Mouse (Mus musculus) forebrain, embryonic 14.5 days (tissue): ENCODE measurements around the gene Mpv17l. TPM values are rescaled to one million over a fixed set of nuclear protein-coding genes. Genes with fewer than 3 reads are reported as not detected.
"Not testable (repeated sequence)": the region's sequence is repeated elsewhere in the genome, so short reads cannot be mapped to it uniquely, and the experiment has no call there.

Experiments
- ATAC-seq: fragments of 200-750 bp; cut with Nextera tagmentation; 2 replicates; pipeline ENCODE4 v1.8.0; 2017; ENCODE audit warnings: mild to moderate bottlenecking, moderate library complexity
- DNase-seq: peaks from one replicate; pipeline ENCODE4 v3.0.0-alpha.2; 2015; ENCODE audit warnings: low spot score
- H3K27ac ChIP-seq: fragments of 300-500 bp; sonication (generic); 2 replicates; pipeline ENCODE4 v1.5.1; 2014; ENCODE audit warnings: low read depth, mild to moderate bottlenecking, control low read depth, low read length, moderate library complexity
- H3K27me3 ChIP-seq: fragments of 300-500 bp; sonication (generic); replicated peaks from 2 replicates; pipeline ENCODE4 v1.6.1; 2014; ENCODE audit warnings: low read length, control low read depth, mixed read lengths; ENCODE audit not compliant: control insufficient read depth, insufficient read depth
- H3K36me3 ChIP-seq: fragments of 300-500 bp; sonication (generic); 2 replicates; pipeline ENCODE4 v1.6.1; 2014; ENCODE audit warnings: low read length, control low read depth; ENCODE audit not compliant: control insufficient read depth, insufficient read depth
- H3K4me1 ChIP-seq: fragments of 300-500 bp; sonication (generic); 2 replicates; pipeline ENCODE4 v1.6.1; 2014; ENCODE audit warnings: antibody characterized with exemption, low read length, control low read depth; ENCODE audit not compliant: control insufficient read depth, insufficient read depth
- H3K4me2 ChIP-seq: fragments of 300-500 bp; sonication (generic); 2 replicates; pipeline ENCODE4 v1.6.1; 2014; ENCODE audit warnings: mild to moderate bottlenecking, control low read depth, low read length
- H3K4me3 ChIP-seq: fragments of 300-500 bp; sonication (generic); 2 replicates; pipeline ENCODE4 v1.5.1; 2014; ENCODE audit warnings: low read depth, low read length, control low read depth
- H3K9ac ChIP-seq: fragments of 300-500 bp; sonication (generic); 2 replicates; pipeline ENCODE4 v1.6.1; 2014; ENCODE audit warnings: mild to moderate bottlenecking, low read length, control low read depth, moderate library complexity
- H3K9me3 ChIP-seq: fragments of 300-500 bp; sonication (generic); replicated peaks from 2 replicates; pipeline ENCODE4 v1.6.1; 2016; ENCODE audit warnings: low read length, control low read depth, mixed read lengths; ENCODE audit not compliant: control insufficient read depth
- WGBS: fragments of 180-500 bp; shearing (Covaris S2); extraction: QIAGEN DNeasy Blood & Tissue Kit; methylation state at CpG from one replicate; pipeline ENCODE4 v1.1.7; 2014; 5-methylcytosine and 5-hydroxymethylcytosine counted together
- polyA plus RNA-seq: library from polyadenylated mRNA; unstranded; fragments of >200 nt; fragmentation: Nextera tagmentation; extraction: Ambion mirVana; gene quantifications from 2 replicates; pipeline ENCODE4 v1.2.1, GENCODE M21; 2014

The Mpv17l gene
- polyA plus RNA-seq, 1 experiment from 2014 or later: 12.1 TPM

GRCm38 (mm10) chr16:13945153-13945552 is 42.2 kb downstream of the Mpv17l start:
- Histone ChIP-seq H3K9me3 (no peaks in the 10 kb centered on the region), H3K27me3 (peaks cover 4% of the 10 kb centered on the region; the same call in 1 of the 2 replicates), H3K4me3 (no peak overlapping the region), H3K4me2 (no peak overlapping the region), H3K4me1 (peaks cover 6% of the 10 kb centered on the region; the same call in 1 of the 2 replicates), H3K27ac (no peak overlapping the region), H3K9ac (no peak overlapping the region), H3K36me3 (no peaks in the 10 kb centered on the region)
- ATAC-seq (no peak), DNase-seq (no peak)
- WGBS: 77% methylated on average over 4 of the region's 4 CpGs

GRCm38 (mm10) chr16:13946306-13946705 is 43.3 kb downstream of the Mpv17l start:
- H3K4me1 ChIP-seq: peaks cover 2% of the 10 kb centered on the region; the same call in 1 of the 2 replicates
- no peak for ATAC-seq
- WGBS: 82% methylated on average over 1 of the region's 1 CpGs
- H3K9ac ChIP-seq: no peak overlapping the region
- no peak overlapping the region for H3K27ac ChIP-seq
- H3K9me3 ChIP-seq: no peaks in the 10 kb centered on the region
- H3K27me3 ChIP-seq: peaks cover 3% of the 10 kb centered on the region; the same call in 1 of the 2 replicates
- H3K36me3 ChIP-seq: no peaks in the 10 kb centered on the region
- no peak overlapping the region for H3K4me3 ChIP-seq
- no peak for DNase-seq
- no peak overlapping the region for H3K4me2 ChIP-seq

GRCm38 (mm10) chr16:13951245-13951644 is 48.3 kb downstream of the Mpv17l start:
- no peaks in the 10 kb centered on the region for H3K9me3 ChIP-seq
- no peaks in the 10 kb centered on the region for H3K4me1 ChIP-seq
- H3K36me3 ChIP-seq: no peaks in the 10 kb centered on the region
- H3K4me3 ChIP-seq: no peak overlapping the region
- 68% methylated on average over 3 of the region's 3 CpGs for WGBS
- no peaks in the 10 kb centered on the region for H3K27me3 ChIP-seq
- no peak overlapping the region for H3K27ac ChIP-seq
- H3K4me2 ChIP-seq: no peak overlapping the region
- ATAC-seq (no peak), DNase-seq (no peak)
- no peak overlapping the region for H3K9ac ChIP-seq

- Histone ChIP-seq H3K4me1 (no peaks in the 10 kb centered on the region), H3K9ac (no peak overlapping the region), H3K27ac (no peak overlapping the region), H3K4me2 (no peak overlapping the region), H3K27me3 (no peaks in the 10 kb centered on the region), H3K4me3 (no peak overlapping the region), H3K9me3 (no peaks in the 10 kb centered on the region), H3K36me3 (no peaks in the 10 kb centered on the region)
- WGBS: 16% methylated on average over 1 of the region's 1 CpGs
- no peak for DNase-seq
- ATAC-seq: no peak
Observed at GRCm38 (mm10) chr16:13962053-13962452, 59.1 kb downstream of the Mpv17l start.

GRCm38 (mm10) chr16:13969096-13969495 is 66.1 kb downstream of the Mpv17l start:
- H3K27ac ChIP-seq: no peak overlapping the region
- no peaks in the 10 kb centered on the region for H3K36me3 ChIP-seq
- H3K4me3 ChIP-seq: no peak overlapping the region
- H3K9ac ChIP-seq: no peak overlapping the region
- H3K4me1 ChIP-seq: no peaks in the 10 kb centered on the region
- 92% methylated on average over 1 of the region's 1 CpGs for WGBS
- H3K4me2 ChIP-seq: no peak overlapping the region
- no peaks in the 10 kb centered on the region for H3K27me3 ChIP-seq
- ATAC-seq (no peak), DNase-seq (no peak)
- no peaks in the 10 kb centered on the region for H3K9me3 ChIP-seq

- no peak for ATAC-seq
- Histone ChIP-seq H3K36me3 (no peaks in the 10 kb centered on the region), H3K27me3 (no peaks in the 10 kb centered on the region), H3K9ac (no peak overlapping the region), H3K9me3 (no peaks in the 10 kb centered on the region), H3K4me3 (no peak overlapping the region), H3K4me1 (no peaks in the 10 kb centered on the region), H3K27ac (no peak overlapping the region), H3K4me2 (no peak overlapping the region)
- DNase-seq: no peak
- 92% methylated on average over 8 of the region's 8 CpGs for WGBS
Observed at GRCm38 (mm10) chr16:13972051-13972450, 69.1 kb downstream of the Mpv17l start.

GRCm38 (mm10) chr16:13976358-13976896 is 73.5 kb downstream of the Mpv17l start:
- not testable (repeated sequence) for H3K4me2 ChIP-seq, H3K4me3 ChIP-seq, H3K36me3 ChIP-seq, ATAC-seq, H3K27me3 ChIP-seq, H3K9me3 ChIP-seq, H3K27ac ChIP-seq, H3K9ac ChIP-seq, H3K4me1 ChIP-seq, DNase-seq
- WGBS: 80% methylated on average over 4 of the region's 4 CpGs

GRCm38 (mm10) chr16:13977026-13977425 is 74.1 kb downstream of the Mpv17l start:
- WGBS: 54% methylated on average over 1 of the region's 1 CpGs
- H3K4me1 ChIP-seq, ATAC-seq, H3K9ac ChIP-seq, H3K36me3 ChIP-seq, H3K27me3 ChIP-seq, H3K27ac ChIP-seq, H3K9me3 ChIP-seq, H3K4me3 ChIP-seq, H3K4me2 ChIP-seq, DNase-seq: not testable (repeated sequence)

- not testable (repeated sequence) for H3K27ac ChIP-seq, H3K9me3 ChIP-seq, H3K9ac ChIP-seq, H3K4me1 ChIP-seq, H3K4me3 ChIP-seq, H3K4me2 ChIP-seq, H3K36me3 ChIP-seq, H3K27me3 ChIP-seq, ATAC-seq, DNase-seq
- WGBS: 74% methylated on average over 3 of the region's 3 CpGs
Observed at GRCm38 (mm10) chr16:13981726-13982125, 78.8 kb downstream of the Mpv17l start.
